Mouse (Mus musculus): Measurements from ENCODE around the gene Clic3.

GRCm38 (mm10) chr2:25450853-25451647 is 5.6 kb upstream of the Clic3 start:
- TF ChIP-seq CTCF (IDR thresholded peaks at IDR 0.05; ENCODE audit: low read depth), result no peak
- no peak for TF ChIP-seq EP300 (IDR thresholded peaks at IDR 0.05; ENCODE audit: low read depth)
